9 mouse cellular contexts compared by ENCODE assay signal in the genomic region with DNA sequence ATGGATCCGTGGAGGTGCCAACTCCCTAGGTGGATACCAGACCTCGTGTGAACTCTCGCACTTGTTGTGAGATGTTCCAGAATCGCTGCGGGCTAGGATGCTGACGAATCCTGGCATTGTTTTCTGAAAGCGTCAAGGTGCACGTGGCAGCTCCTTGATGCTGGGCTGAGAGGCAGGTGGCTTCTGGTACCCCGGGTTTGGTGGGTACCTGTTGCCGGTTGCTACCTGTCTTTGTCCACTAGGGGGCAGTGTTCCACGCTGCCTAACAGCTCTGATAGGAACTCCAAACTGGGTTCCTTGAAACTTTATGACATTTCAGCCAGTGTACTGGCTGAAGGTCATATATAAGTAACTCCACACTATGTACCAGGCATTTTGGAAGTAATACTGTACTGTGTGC. TPM values are rescaled to one million over a fixed set of nuclear protein-coding genes. Genes with fewer than 3 reads are reported as not detected.
DNase-seq lines count a peak whose midpoint lies in the region; ATAC-seq and TF ChIP-seq lines count a peak whose summit lies in the region.
"Had no signal": no experiment of that assay in that cellular context is flagged by ENCODE, and none has a peak within 500 bp of the region (broad histone marks: within the 10 kb centered on the region; RNA-seq: fewer than 3 reads in every experiment).

No protein-coding gene starts in this region.

- TF ChIP-seq CTCF in C2C12 (IDR thresholded peaks at IDR 0.05; ENCODE audit: control insufficient read depth, insufficient read depth, insufficient read length) = peak; percentile 74
- TF ChIP-seq CTCF in bone marrow, adult 2 months (IDR thresholded peaks at IDR 0.05; ENCODE audit: control insufficient read depth, insufficient read depth, low read length) = peak; percentile 85
- peak; percentile 90 for TF ChIP-seq CTCF in testis, adult 2 months (IDR thresholded peaks at IDR 0.05; ENCODE audit: control insufficient read depth, insufficient read depth, insufficient replicate concordance, low read depth, low read length)

- no peak for ATAC-seq in heart, embryonic 12.5 days (ENCODE audit: insufficient number of reproducible peaks, low FRiP score)
- peak; percentile 79 for ATAC-seq in megakaryocyte progenitor cell, adult 5-6 weeks (replicated peaks; ENCODE audit: poor library complexity)

- no peak overlapping the region for H3K4me2 ChIP-seq in heart, embryonic 12.5 days

- no peak overlapping the region for H3K4me3 ChIP-seq in heart, embryonic 12.5 days
- H3K4me3 ChIP-seq in C2C12 (ENCODE audit: insufficient read depth, poor library complexity, severe bottlenecking) = no peak overlapping the region
- H3K4me3 ChIP-seq in bone marrow, adult 2 months (replicated peaks; ENCODE audit: control insufficient read depth, low read depth, low read length) = no peak overlapping the region
- H3K4me3 ChIP-seq in testis, adult 2 months (ENCODE audit: control insufficient read depth, low read depth, low read length) = no peak overlapping the region

- 24% methylated on average over 11 of the region's 11 CpGs for WGBS in heart, embryonic 12.5 days
- 50% methylated on average over 11 of the region's 11 CpGs for WGBS in bone marrow, adult 2 months

- no peak overlapping the region for H3ac ChIP-seq in C2C12 (ENCODE audit: control insufficient read depth, insufficient read length, low read depth)

- peaks cover 34% of the 10 kb centered on the region for H3K36me3 ChIP-seq in heart, embryonic 12.5 days
- peaks cover under 1% of the 10 kb centered on the region for H3K36me3 ChIP-seq in C2C12 (ENCODE audit: control insufficient read depth, insufficient read depth)
- H3K36me3 ChIP-seq in testis, adult 2 months (ENCODE audit: control insufficient read depth, insufficient read depth, low read length) = no peaks in the 10 kb centered on the region

- no peak overlapping the region for H3K27ac ChIP-seq in heart, embryonic 12.5 days (ENCODE audit: poor library complexity, severe bottlenecking)
- H3K27ac ChIP-seq in bone marrow, adult 2 months (ENCODE audit: control insufficient read depth, insufficient read depth, low read depth, low read length, poor library complexity) = no peak overlapping the region
- H3K27ac ChIP-seq in testis, adult 2 months (ENCODE audit: control insufficient read depth, insufficient read depth, low read depth, low read length) = no peak overlapping the region
- H3K27ac ChIP-seq: macrophage had no signal

- H3K9me3 ChIP-seq in heart, embryonic 12.5 days (replicated peaks) = peaks cover 11% of the 10 kb centered on the region; the same call in 1 of the 2 replicates

- no peaks in the 10 kb centered on the region for H3K79me3 ChIP-seq in C2C12 (ENCODE audit: low read depth)

- H3K4me1 ChIP-seq in heart, embryonic 12.5 days (replicated peaks) = peaks cover 6% of the 10 kb centered on the region; the same call in 1 of the 2 replicates
- H3K4me1 ChIP-seq in bone marrow, adult 2 months (ENCODE audit: control insufficient read depth, insufficient read depth, low read length) = no peaks in the 10 kb centered on the region; the same call in 1 of the 2 replicates
- peaks cover 4% of the 10 kb centered on the region for H3K4me1 ChIP-seq in testis, adult 2 months (ENCODE audit: control insufficient read depth, insufficient read depth, low read length)

- peak; percentile 33 to 51 for DNase-seq in heart, adult 18-20 months
- DNase-seq in fibroblast of lung, adult 2 months (ENCODE audit: low read depth) = peak; percentile 9
- peak; percentile 34 to 53 for DNase-seq in layer of hippocampus, postnatal 25 days (ENCODE audit: extremely low spot score in 1 of 2, low spot score in 1 of 2)

- no peaks in the 10 kb centered on the region for H3K79me2 ChIP-seq in C2C12 (ENCODE audit: control insufficient read depth, insufficient read depth)

- TF ChIP-seq POLR2A in bone marrow, adult 2 months (IDR thresholded peaks at IDR 0.05; ENCODE audit: borderline replicate concordance, control insufficient read depth, low read depth, low read length) = no peak
- no peak for TF ChIP-seq POLR2A in testis, adult 2 months (IDR thresholded peaks at IDR 0.05; ENCODE audit: control insufficient read depth, low read depth, low read length)

- H3K27me3 ChIP-seq in heart, embryonic 12.5 days (replicated peaks) = no peaks in the 10 kb centered on the region
- no peaks in the 10 kb centered on the region for H3K27me3 ChIP-seq in C2C12 (ENCODE audit: control insufficient read depth, insufficient read depth, insufficient read length)
- H3K27me3 ChIP-seq in testis, adult 2 months (ENCODE audit: control insufficient read depth, insufficient read depth, low read length) = no peaks in the 10 kb centered on the region

- H3K9ac ChIP-seq in heart, embryonic 12.5 days = no peak overlapping the region

TF ChIP-seq in C2C12, 6 proteins besides CTCF, POLR2A, EP300 and RAD21:
- no peak for TF ChIP-seq CEBPB (IDR thresholded peaks at IDR 0.05; ENCODE audit: low read depth)
- TF ChIP-seq MYOG (IDR thresholded peaks at IDR 0.05; ENCODE audit: control insufficient read depth, extremely low read depth, insufficient read length) = no peak
- no peak for TF ChIP-seq MYOD1 (IDR thresholded peaks at IDR 0.05; ENCODE audit: control insufficient read depth, insufficient read length, low read depth)
- no peak for TF ChIP-seq USF1 (IDR thresholded peaks at IDR 0.05; ENCODE audit: low read depth)
- no peak for TF ChIP-seq FOSL1 (IDR thresholded peaks at IDR 0.05; ENCODE audit: insufficient read depth, low read length, poor library complexity, severe bottlenecking)
- no peak for TF ChIP-seq MAX (IDR thresholded peaks at IDR 0.05)
TF ChIP-seq in C2C12: peak in this region for 0.

RNA-seq across cellular contexts. Expression of a gene that starts 14.8 kb away (rescaled TPM):
- total RNA-seq in heart, adult 18-20 months (2021) = 1 to 10 TPM; 3.3 to 3.8 TPM
- polyA plus RNA-seq in heart, embryonic 12.5 days (2016; fragmentation: Nextera tagmentation; extraction: Ambion mirVana) = 11.4 and 11.9 TPM in 2 replicates
- polyA plus RNA-seq in C2C12 (2012; fragmentation: generic; extraction: Trizol) = 2.5 TPM
- polyA plus RNA-seq in bone marrow, adult 2 months (2011; ENCODE audit: insufficient read depth, insufficient read length, low replicate concordance, missing spikeins) = 0.81 and 3.5 TPM in 2 replicates
- total RNA-seq in layer of hippocampus, postnatal 25 days (2021) = 1 to 10 TPM; 9.8 TPM
- total RNA-seq in megakaryocyte progenitor cell, adult 5-6 weeks (2015) = 2.4 and 3.4 TPM in 2 replicates
- total RNA-seq in megakaryocyte progenitor cell, adult 5-6 weeks (2017) = 4.6 and 5.0 TPM in 2 replicates
- polyA plus RNA-seq in testis, adult 2 months (2012; rRNA removed) = 1.2 TPM in 2 replicates

RNA-seq across cellular contexts. Expression of a gene that starts 14.8 kb away (rescaled TPM):
- total RNA-seq in heart, adult 18-20 months (2021) = 10 to 100 TPM; 13.9 to 15.1 TPM
- 46.2 and 47.3 TPM in 2 replicates for polyA plus RNA-seq in heart, embryonic 12.5 days (2016; fragmentation: Nextera tagmentation; extraction: Ambion mirVana)
- polyA plus RNA-seq in C2C12 (2012; fragmentation: generic; extraction: Trizol) = 21.1 TPM
- 4.7 and 11.0 TPM in 2 replicates for polyA plus RNA-seq in bone marrow, adult 2 months (2011; ENCODE audit: insufficient read depth, insufficient read length, low replicate concordance, missing spikeins)
- 10 to 100 TPM; 22.8 to 23.7 TPM for total RNA-seq in layer of hippocampus, postnatal 25 days (2021)
- 40.1 and 42.1 TPM in 2 replicates for total RNA-seq in megakaryocyte progenitor cell, adult 5-6 weeks (2015)
- total RNA-seq in megakaryocyte progenitor cell, adult 5-6 weeks (2017) = 36.3 and 38.4 TPM in 2 replicates
- 18.0 and 19.5 TPM in 2 replicates for polyA plus RNA-seq in testis, adult 2 months (2012; rRNA removed)

RNA-seq across cellular contexts. Expression of a gene that starts 25.2 kb away (rescaled TPM):
- total RNA-seq in heart, adult 18-20 months (2021) = 10 to 100 TPM; 32.0 to 37.2 TPM
- 144 and 150 TPM in 2 replicates for polyA plus RNA-seq in heart, embryonic 12.5 days (2016; fragmentation: Nextera tagmentation; extraction: Ambion mirVana)
- polyA plus RNA-seq in C2C12 (2012; fragmentation: generic; extraction: Trizol) = 116 TPM
- 9.0 and 11.5 TPM in 2 replicates for polyA plus RNA-seq in bone marrow, adult 2 months (2011; ENCODE audit: insufficient read depth, insufficient read length, low replicate concordance, missing spikeins)
- 1 to 10 TPM; 5.7 to 6.9 TPM for total RNA-seq in layer of hippocampus, postnatal 25 days (2021)
- total RNA-seq in megakaryocyte progenitor cell, adult 5-6 weeks (2015) = 79.4 and 90.2 TPM in 2 replicates
- total RNA-seq in megakaryocyte progenitor cell, adult 5-6 weeks (2017) = 22.0 and 33.4 TPM in 2 replicates
- polyA plus RNA-seq in testis, adult 2 months (2012; rRNA removed) = 29.7 and 35.2 TPM in 2 replicates
